Mouse (Mus musculus) testis, adult 2 months (tissue): Measurements from ENCODE around the gene Sod2. TPM values are rescaled to one million over a fixed set of nuclear protein-coding genes. Genes with fewer than 3 reads are reported as not detected.
"Not testable (repeated sequence)": the region's sequence is repeated elsewhere in the genome, so short reads cannot be mapped to it uniquely, and the experiment has no call there.

ENCODE experiments used
- H3K27ac ChIP-seq: fragments of 200-500 bp; 2 replicates; pipeline ENCODE4 v1.5.1; 2012; ENCODE audit warnings: low read depth, low read length; ENCODE audit not compliant: control insufficient read depth, insufficient read depth
- H3K27me3 ChIP-seq: fragments of 200-500 bp; 2 replicates; pipeline ENCODE4 v1.6.1; 2012; ENCODE audit warnings: mild to moderate bottlenecking, low read length, moderate library complexity; ENCODE audit not compliant: control insufficient read depth, insufficient read depth
- H3K36me3 ChIP-seq: fragments of 200-500 bp; 2 replicates; pipeline ENCODE4 v1.6.1; 2012; ENCODE audit warnings: mild to moderate bottlenecking, low read length; ENCODE audit not compliant: control insufficient read depth, insufficient read depth
- H3K4me1 ChIP-seq: fragments of 200-500 bp; 2 replicates; pipeline ENCODE4 v1.6.1; 2012; ENCODE audit warnings: low read length; ENCODE audit not compliant: control insufficient read depth, insufficient read depth
- H3K4me3 ChIP-seq: fragments of 200-500 bp; 2 replicates; pipeline ENCODE4 v1.5.1; 2012; ENCODE audit warnings: low read depth, mild to moderate bottlenecking, low read length, moderate library complexity, mixed read lengths; ENCODE audit not compliant: control insufficient read depth
- CTCF ChIP-seq: fragments of 200-500 bp; IDR thresholded peaks from 2 replicates; pipeline ENCODE4 v1.5.1; 2012; ENCODE audit warnings: low read depth, mild to moderate bottlenecking, inconsistent platforms, low read length, moderate library complexity; ENCODE audit not compliant: control insufficient read depth, insufficient read depth, insufficient replicate concordance
- POLR2A ChIP-seq: fragments of 200-500 bp; IDR thresholded peaks from 2 replicates; pipeline ENCODE4 v1.6.1; 2012; ENCODE audit warnings: low read depth, mild to moderate bottlenecking, inconsistent platforms, low read length, moderate library complexity; ENCODE audit not compliant: control insufficient read depth
- polyA plus RNA-seq: library from polyadenylated mRNA; depleted of rRNA; stranded (reverse); fragments of >200 nt; gene quantifications from 2 replicates; pipeline ENCODE4 v1.2.3, GENCODE M21; 2012

The Sod2 gene
- polyA plus RNA-seq, 1 experiment: 211 TPM

- no peaks in the 10 kb centered on the region for H3K4me1 ChIP-seq
- no peak overlapping the region for H3K27ac ChIP-seq
- no peaks in the 10 kb centered on the region for H3K36me3 ChIP-seq
- H3K4me3 ChIP-seq: no peak overlapping the region
- no peak for TF ChIP-seq CTCF
- no peak for TF ChIP-seq POLR2A
- H3K27me3 ChIP-seq: no peaks in the 10 kb centered on the region
These were observed 7.6 kb upstream of the Sod2 start for GRCm38 (mm10) chr17:12999069-12999468.

- not testable (repeated sequence) for H3K27ac ChIP-seq, H3K4me1 ChIP-seq, H3K36me3 ChIP-seq, H3K4me3 ChIP-seq, H3K27me3 ChIP-seq
These were observed 4.4 kb upstream of the Sod2 start for GRCm38 (mm10) chr17:13002243-13002642.

- not testable (repeated sequence) for H3K4me3 ChIP-seq, H3K27me3 ChIP-seq, H3K27ac ChIP-seq, H3K4me1 ChIP-seq, H3K36me3 ChIP-seq
These were observed 2.2 kb upstream of the Sod2 start for GRCm38 (mm10) chr17:13004436-13004835.

GRCm38 (mm10) chr17:13006984-13007383, 338 bp downstream of the Sod2 start:
- TF ChIP-seq POLR2A: no peak
- TF ChIP-seq CTCF: no peak
- no peaks in the 10 kb centered on the region for H3K27me3 ChIP-seq
- no peaks in the 10 kb centered on the region for H3K36me3 ChIP-seq
- peaks cover 8% of the 10 kb centered on the region for H3K4me1 ChIP-seq
- H3K4me3 ChIP-seq: peak overlapping the region; percentile 88
- peak overlapping the region; percentile 78; the same call in 1 of the 2 replicates for H3K27ac ChIP-seq

GRCm38 (mm10) chr17:13007730-13008425, 1.2 kb downstream of the Sod2 start:
- TF ChIP-seq POLR2A: peak; percentile 98
- no peak for TF ChIP-seq CTCF

GRCm38 (mm10) chr17:13008528-13008927, 1.9 kb downstream of the Sod2 start:
- no peak for TF ChIP-seq POLR2A
- TF ChIP-seq CTCF: no peak
- H3K27me3 ChIP-seq: no peaks in the 10 kb centered on the region
- peak overlapping the region; percentile 88 for H3K4me3 ChIP-seq
- peaks cover 8% of the 10 kb centered on the region for H3K4me1 ChIP-seq
- H3K36me3 ChIP-seq: no peaks in the 10 kb centered on the region
- peak overlapping the region; percentile 79 for H3K27ac ChIP-seq

More at GRCm38 (mm10) chr17:13007730-13008425, 1.2 kb downstream of the Sod2 start:
- H3K36me3 ChIP-seq: no peaks in the 10 kb centered on the region
- H3K27me3 ChIP-seq: no peaks in the 10 kb centered on the region
- peak overlapping the region; percentile 79 for H3K27ac ChIP-seq
- peaks cover 8% of the 10 kb centered on the region for H3K4me1 ChIP-seq
- H3K4me3 ChIP-seq: peak overlapping the region; percentile 88

GRCm38 (mm10) chr17:13009887-13010286, 3.2 kb downstream of the Sod2 start:
- no peak overlapping the region for H3K4me3 ChIP-seq
- TF ChIP-seq POLR2A (no peak), CTCF (no peak)

GRCm38 (mm10) chr17:13013316-13013715, 6.7 kb downstream of the Sod2 start:
- no peak overlapping the region for H3K27ac ChIP-seq
- H3K4me1 ChIP-seq: peaks cover 4% of the 10 kb centered on the region
- no peak overlapping the region for H3K4me3 ChIP-seq
- no peaks in the 10 kb centered on the region; the same call in 1 of the 2 replicates for H3K36me3 ChIP-seq
- H3K27me3 ChIP-seq: no peaks in the 10 kb centered on the region
- TF ChIP-seq CTCF (no peak), POLR2A (no peak)

More at GRCm38 (mm10) chr17:13009887-13010286, 3.2 kb downstream of the Sod2 start:
- H3K36me3 ChIP-seq: no peaks in the 10 kb centered on the region
- H3K4me1 ChIP-seq: peaks cover 8% of the 10 kb centered on the region
- no peaks in the 10 kb centered on the region for H3K27me3 ChIP-seq
- no peak overlapping the region for H3K27ac ChIP-seq

GRCm38 (mm10) chr17:13036627-13037192, 30.1 kb downstream of the Sod2 start:
- not testable (repeated sequence) for H3K36me3 ChIP-seq, H3K27ac ChIP-seq, H3K4me1 ChIP-seq

GRCm38 (mm10) chr17:13043846-13044673, 37.4 kb downstream of the Sod2 start:
- H3K27ac ChIP-seq, H3K27me3 ChIP-seq, H3K36me3 ChIP-seq, H3K4me3 ChIP-seq, H3K4me1 ChIP-seq: not testable (repeated sequence)

More at GRCm38 (mm10) chr17:13036627-13037192, 30.1 kb downstream of the Sod2 start:
- not testable (repeated sequence) for H3K27me3 ChIP-seq, H3K4me3 ChIP-seq
